8 mouse cellular contexts compared by ENCODE assay signal in the genomic region with DNA sequence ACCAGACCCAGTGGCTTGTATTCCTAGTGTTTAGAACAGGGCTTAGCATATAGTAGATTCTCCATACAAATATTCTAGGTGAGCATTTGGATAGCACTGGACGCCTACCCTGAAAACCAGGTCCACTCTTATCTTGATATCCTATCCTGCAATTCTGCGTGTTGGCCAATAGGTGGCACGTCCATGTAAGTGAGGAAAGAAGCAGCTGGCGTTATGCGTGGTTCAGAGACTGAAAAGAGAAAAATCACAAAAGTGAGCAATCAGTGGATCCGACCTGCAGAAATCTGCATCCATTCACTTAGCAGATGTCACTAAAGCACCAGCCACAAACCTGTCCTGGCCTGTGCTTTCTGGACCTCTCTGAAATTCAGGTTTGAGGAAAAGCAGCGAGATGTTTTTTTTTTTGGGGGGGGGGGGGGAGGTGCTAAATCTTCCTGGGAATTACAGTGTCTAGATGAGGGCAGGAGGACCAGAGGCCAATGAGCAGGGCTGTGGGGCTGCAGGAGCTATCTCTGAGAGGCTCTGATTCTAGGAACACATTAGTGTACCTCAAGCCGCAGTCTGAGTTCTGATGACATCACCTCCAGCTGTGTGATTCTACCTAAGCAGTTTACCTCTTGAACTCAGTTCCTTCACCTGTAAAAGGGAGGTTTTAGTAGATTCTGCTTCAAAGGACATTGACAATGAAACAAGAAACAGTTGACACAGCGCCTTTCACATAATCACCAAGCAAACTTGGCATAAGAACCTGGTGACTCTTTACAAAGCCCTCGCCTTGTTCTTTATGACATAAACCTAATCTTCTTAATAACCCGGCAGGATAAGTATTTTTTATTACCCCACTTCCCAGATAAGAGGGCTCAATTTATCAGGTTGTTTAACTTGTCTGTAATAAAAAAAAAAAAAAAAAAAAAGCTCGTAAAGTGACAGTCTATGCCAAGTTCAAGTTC.
A peak's percentile ranks its signal among the peaks of the same experiment; 100 is the strongest.
DNase-seq lines count a peak whose midpoint lies in the region; ATAC-seq and TF ChIP-seq lines count a peak whose summit lies in the region.

No protein-coding gene starts in this region.

- no peaks in the 10 kb centered on the region for H3K4me1 ChIP-seq in G1E (ENCODE audit: insufficient read depth, low read depth, low read length)

- H3K4me3 ChIP-seq in G1E (ENCODE audit: low read depth, low read length) = no peak overlapping the region

- H3K9me3 ChIP-seq in G1E (replicated peaks) = no peaks in the 10 kb centered on the region

- peak; percentile 37; the same call in 1 of the 2 replicates for TF ChIP-seq CTCF in G1E (IDR thresholded peaks at IDR 0.05; ENCODE audit: low read depth, low read length)

- no peak for ATAC-seq in G1E (ENCODE audit: extremely low read depth, insufficient number of reproducible peaks, low FRiP score, poor library complexity, severe bottlenecking)
- ATAC-seq in monocyte, adult 5-6 weeks (replicated peaks; ENCODE audit: insufficient number of reproducible peaks, low FRiP score, low TSS enrichment, poor library complexity, severe bottlenecking) = peak; percentile 76

- intact Hi-C loops in left cerebral cortex, postnatal 14 days (cut with DNase I) = loop anchor here (5.0 kb wide), 1 partner anchor 34 kb away; no protein-coding TSS in a partner anchor
- intact Hi-C loops in heart, postnatal 10 days (cut with DNase I) = loop anchor here (1.0 kb wide), 1 partner anchor 36 kb away; no protein-coding TSS in a partner anchor

- no peaks in the 10 kb centered on the region for H3K36me3 ChIP-seq in G1E (replicated peaks)

- H3K27me3 ChIP-seq in G1E (ENCODE audit: insufficient read depth, low read length) = peaks cover 13% of the 10 kb centered on the region

- peak; percentile 46 to 72 for DNase-seq in left cerebral cortex, postnatal 14 days (ENCODE audit: low spot score in 2 of 2)
- no peak for DNase-seq in left cerebral cortex, adult 11 months (ENCODE audit: low spot score)
- peak; percentile 45 for DNase-seq in G1E (ENCODE audit: low spot score)
- peak; percentile 48 for DNase-seq in embryo, embryonic 9.5 days (ENCODE audit: extremely low spot score)
- peak; percentile 41 to 61 for DNase-seq in heart, postnatal 10 days
- peak; percentile 29 to 48 for DNase-seq in kidney, postnatal 4 days
- DNase-seq in ovary, postnatal 10 days (ENCODE audit: low spot score) = no peak

Comparison
In these comparisons a context has a peak if more than half of its experiments do, and no peak if none do; other contexts are left out.
1. DNase-seq: peak in left cerebral cortex, postnatal 14 days (2 of 2), G1E (single experiment), embryo, embryonic 9.5 days (single experiment), heart, postnatal 10 days (2 of 2) and kidney, postnatal 4 days (2 of 2); none in left cerebral cortex, adult 11 months (single experiment) and ovary, postnatal 10 days (single experiment).